Mouse (Mus musculus) neural tube, embryonic 15.5 days (tissue): ENCODE results near the gene Kxd1. TPM values are rescaled to one million over a fixed set of nuclear protein-coding genes. Genes with fewer than 3 reads are reported as not detected.

Experiments used
- ATAC-seq: fragments of 200-750 bp; cut with Nextera tagmentation; 2 replicates; pipeline ENCODE4 v1.8.0; 2017; ENCODE audit warnings: mild to moderate bottlenecking, moderate TSS enrichment, moderate library complexity; ENCODE audit not compliant: low FRiP score
- H3K27ac ChIP-seq: fragments of 300-500 bp; sonication (generic); replicated peaks from 2 replicates; pipeline ENCODE4 v1.5.1; 2015; ENCODE audit warnings: mild to moderate bottlenecking, inconsistent platforms
- H3K27me3 ChIP-seq: fragments of 300-500 bp; sonication (generic); replicated peaks from 2 replicates; pipeline ENCODE4 v1.6.1; 2015; ENCODE audit warnings: inconsistent platforms
- H3K36me3 ChIP-seq: fragments of 300-500 bp; sonication (generic); 2 replicates; pipeline ENCODE4 v1.6.1; 2015; ENCODE audit warnings: inconsistent platforms
- H3K4me1 ChIP-seq: fragments of 300-500 bp; sonication (generic); 2 replicates; pipeline ENCODE4 v1.6.1; 2015; ENCODE audit warnings: inconsistent platforms
- H3K4me2 ChIP-seq: fragments of 300-500 bp; sonication (generic); 2 replicates; pipeline ENCODE4 v1.6.1; 2015; ENCODE audit warnings: inconsistent platforms, mild to moderate bottlenecking, moderate library complexity
- H3K4me3 ChIP-seq: fragments of 300-500 bp; sonication (generic); replicated peaks from 2 replicates; pipeline ENCODE4 v1.5.1; 2015; ENCODE audit warnings: mild to moderate bottlenecking, inconsistent platforms
- H3K9ac ChIP-seq: fragments of 300-500 bp; sonication (generic); replicated peaks from 2 replicates; pipeline ENCODE4 v1.6.1; 2015; ENCODE audit warnings: mild to moderate bottlenecking, inconsistent platforms
- H3K9me3 ChIP-seq: fragments of 300-500 bp; sonication (generic); replicated peaks from 2 replicates; pipeline ENCODE4 v1.6.1; 2016; ENCODE audit warnings: inconsistent platforms
- WGBS: fragments of 180-500 bp; shearing (Covaris S2); methylation state at CpG from one replicate; pipeline ENCODE4 v1.1.7; 2015; ENCODE audit warnings: mixed read lengths; 5-methylcytosine and 5-hydroxymethylcytosine counted together
- polyA plus RNA-seq: library from polyadenylated mRNA; unstranded; fragments of >200 nt; fragmentation: Nextera tagmentation; extraction: Ambion mirVana; gene quantifications from 2 replicates; pipeline ENCODE4 v1.2.1, GENCODE M21; 2015

The Kxd1 gene
- 44.4 and 51.1 TPM in 2 replicates for polyA plus RNA-seq

DNA sequence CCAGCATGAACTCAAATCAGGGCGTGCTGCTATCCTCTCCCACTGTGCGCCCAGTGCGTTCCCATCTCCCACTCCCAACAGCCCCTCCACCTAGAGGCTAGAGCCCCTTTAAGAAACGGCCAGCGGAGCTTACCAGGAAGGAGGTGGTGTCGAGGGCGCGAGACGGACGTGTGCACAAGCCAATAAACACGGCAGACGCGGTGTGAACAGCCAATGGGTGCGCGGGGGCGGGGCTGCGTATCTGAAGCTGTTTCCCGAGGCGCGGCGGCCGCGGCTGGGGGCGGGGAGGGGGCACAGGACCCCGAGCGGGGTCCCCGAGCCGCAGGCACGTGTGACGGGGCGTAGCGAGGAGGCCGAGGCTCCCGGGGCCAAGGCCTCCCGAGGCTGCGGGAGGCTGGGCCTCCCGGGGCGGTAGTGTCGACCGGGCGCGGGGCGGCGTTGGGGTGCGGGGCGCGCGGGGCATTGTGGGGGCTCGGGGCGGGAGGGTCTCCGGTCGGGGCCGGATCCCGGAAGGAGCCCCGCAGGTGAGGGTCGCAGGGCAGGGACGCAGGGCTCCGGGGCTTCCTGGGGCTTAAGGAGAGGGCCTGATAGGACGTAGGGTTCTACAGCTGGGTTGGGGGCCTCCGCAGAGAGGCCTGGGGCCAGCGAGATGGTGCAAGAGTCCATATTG is at the start of gene Kxd1, which contains the start of gene Fkbp8:
Gene Kxd1 (minus strand): TSS at position 445 of the 670 bp plus-strand sequence.
Gene Fkbp8 (plus strand): TSS at position 213 of the 670 bp plus-strand sequence.
- Histone ChIP-seq H3K4me3 (peak within 1 kb of the TSS; percentile 80), H3K9ac (peak within 1 kb of the TSS; percentile 93), H3K4me1 (peaks cover 41% of the 10 kb centered on the region), H3K36me3 (peaks cover 27% of the 10 kb centered on the region), H3K27me3 (no peaks in the 10 kb centered on the region), H3K9me3 (no peaks in the 10 kb centered on the region), H3K27ac (peak within 1 kb of the TSS; percentile 92), H3K4me2 (peak within 1 kb of the TSS; percentile 80)
- peak; percentile 94 for ATAC-seq
- WGBS = 1% methylated on average over 61 of the region's 61 CpGs

DNA sequence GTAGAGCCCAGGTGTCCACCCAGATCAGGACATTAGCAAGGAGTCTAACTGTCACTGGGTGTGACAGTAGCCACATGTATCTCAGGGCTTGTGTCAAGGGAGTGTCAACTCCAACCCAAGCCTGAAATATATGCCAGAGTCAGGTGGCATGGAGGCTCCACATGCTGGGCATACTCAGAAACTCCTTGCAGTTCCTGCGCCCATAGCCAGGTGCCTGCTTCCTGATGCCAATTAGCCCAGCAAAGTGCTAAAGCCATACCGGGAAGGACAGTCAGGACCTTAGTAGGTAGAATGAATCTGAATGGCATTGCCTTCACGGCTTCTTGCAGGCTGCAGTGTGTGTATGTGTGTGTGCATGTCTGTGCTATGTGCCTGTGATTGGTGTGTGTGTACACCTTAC is 49.5 kb upstream of the Kxd1 start:
- Histone ChIP-seq H3K4me1 (no peaks in the 10 kb centered on the region), H3K4me3 (no peak overlapping the region), H3K9ac (no peak overlapping the region), H3K27ac (no peak overlapping the region), H3K9me3 (no peaks in the 10 kb centered on the region), H3K36me3 (peaks cover 47% of the 10 kb centered on the region), H3K4me2 (no peak overlapping the region), H3K27me3 (no peaks in the 10 kb centered on the region)
- WGBS = 97% methylated on average over 3 of the region's 3 CpGs
- no peak for ATAC-seq

DNA sequence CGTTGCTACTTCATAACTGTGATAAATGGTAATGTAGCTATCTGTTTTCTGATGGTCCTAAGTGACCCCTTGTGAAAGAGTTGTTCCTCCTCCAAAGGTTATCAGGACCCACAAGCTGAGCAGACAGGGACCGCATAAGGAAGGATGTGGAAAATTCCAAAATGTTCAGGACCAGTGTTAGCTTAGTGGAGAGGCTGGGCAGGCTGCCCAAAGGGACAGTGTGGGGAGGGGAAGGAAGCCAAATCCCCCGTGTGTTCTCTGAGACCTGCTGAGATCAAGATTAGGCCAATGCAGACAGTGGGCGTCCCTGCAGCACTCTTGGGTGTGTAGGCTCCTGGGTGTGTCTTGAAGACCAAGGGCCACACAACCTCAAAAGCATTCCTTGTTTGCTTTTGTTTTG is 47.2 kb upstream of the Kxd1 start:
- no peak for ATAC-seq
- no peaks in the 10 kb centered on the region for H3K27me3 ChIP-seq
- H3K27ac ChIP-seq = 0 out of 2 replicates have a peak overlapping the region, but pooled peaks have one; percentile 9
- WGBS = 81% methylated on average over 4 of the region's 4 CpGs
- no peak overlapping the region for H3K4me3 ChIP-seq
- H3K4me1 ChIP-seq = peaks cover 11% of the 10 kb centered on the region
- no peak overlapping the region for H3K9ac ChIP-seq
- H3K4me2 ChIP-seq = no peak overlapping the region
- peaks cover 24% of the 10 kb centered on the region for H3K36me3 ChIP-seq
- no peaks in the 10 kb centered on the region for H3K9me3 ChIP-seq

DNA sequence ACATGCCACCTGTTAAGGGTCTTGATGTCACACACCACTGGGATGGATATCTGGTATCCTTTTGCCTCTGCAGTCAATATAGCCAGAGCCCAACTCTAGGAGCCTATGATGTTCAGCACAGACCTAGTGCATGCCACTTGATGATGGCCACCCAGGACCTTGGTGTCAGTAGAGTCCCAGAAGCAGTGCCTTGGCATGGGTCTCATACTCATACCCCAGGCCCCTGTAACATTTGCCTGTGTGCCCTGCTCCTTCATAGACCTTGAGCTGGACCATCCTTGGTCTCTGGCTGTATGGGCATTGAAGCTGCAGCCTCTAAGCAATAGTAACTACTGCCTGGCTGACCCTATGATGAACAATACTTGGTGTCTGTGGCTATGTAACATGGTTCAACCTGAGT is 46.5 kb upstream of the Kxd1 start:
- peaks cover 11% of the 10 kb centered on the region for H3K4me1 ChIP-seq
- peaks cover 21% of the 10 kb centered on the region for H3K36me3 ChIP-seq
- no peak for ATAC-seq
- no peak overlapping the region for H3K4me3 ChIP-seq
- H3K27me3 ChIP-seq = no peaks in the 10 kb centered on the region
- no peak overlapping the region for H3K27ac ChIP-seq
- H3K9ac ChIP-seq = no peak overlapping the region
- H3K4me2 ChIP-seq = no peak overlapping the region
- no peaks in the 10 kb centered on the region for H3K9me3 ChIP-seq

DNA sequence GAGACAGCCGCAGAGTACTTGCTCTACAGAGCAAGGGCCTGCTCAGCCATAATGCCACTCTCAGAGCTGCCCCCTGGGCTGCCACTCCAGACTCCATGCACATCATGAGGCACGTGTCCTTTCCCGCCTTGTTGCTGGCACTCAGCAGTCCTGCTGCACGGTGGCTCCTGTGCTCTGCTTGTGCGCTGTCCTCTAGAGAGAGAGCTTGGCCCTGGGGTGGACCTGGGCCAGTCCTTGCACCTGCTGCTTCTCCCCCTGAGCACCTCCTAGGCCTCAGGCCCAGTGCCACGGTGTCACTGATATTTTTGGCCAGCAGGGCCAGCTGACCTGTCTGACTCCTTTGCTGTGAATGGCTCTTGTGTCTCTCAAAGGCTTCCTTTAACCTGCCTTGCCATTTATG is 43.2 kb upstream of the Kxd1 start:
- no peak overlapping the region for H3K4me3 ChIP-seq
- H3K4me2 ChIP-seq = no peak overlapping the region
- H3K4me1 ChIP-seq = peaks cover 11% of the 10 kb centered on the region
- H3K9ac ChIP-seq = no peak overlapping the region
- H3K27me3 ChIP-seq = no peaks in the 10 kb centered on the region
- WGBS = 73% methylated on average over 6 of the region's 6 CpGs
- no peaks in the 10 kb centered on the region for H3K9me3 ChIP-seq
- peaks cover 9% of the 10 kb centered on the region; the same call in 1 of the 2 replicates for H3K36me3 ChIP-seq
- ATAC-seq = no peak
- H3K27ac ChIP-seq = no peak overlapping the region

DNA sequence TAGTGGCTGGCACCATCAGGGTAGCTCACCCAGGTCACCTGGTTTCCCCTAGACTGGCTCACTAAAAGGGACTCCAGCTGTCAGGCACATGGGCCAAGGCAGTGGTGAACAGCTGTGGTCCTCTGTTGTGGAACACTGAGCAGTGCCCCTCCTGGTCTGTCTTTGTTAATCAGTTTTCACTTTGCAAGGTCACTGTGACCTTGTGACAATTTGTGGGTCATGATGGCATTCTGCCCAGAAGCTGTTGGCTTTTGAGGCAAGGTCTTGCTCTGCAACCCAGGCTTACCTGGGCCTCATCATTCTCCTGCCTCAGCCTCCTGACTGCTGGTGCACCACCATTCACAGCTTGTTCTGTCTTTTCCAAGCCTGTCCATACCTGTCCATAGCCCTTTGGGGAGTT is 42.6 kb upstream of the Kxd1 start:
- Histone ChIP-seq H3K27me3 (no peaks in the 10 kb centered on the region), H3K9me3 (no peaks in the 10 kb centered on the region), H3K27ac (no peak overlapping the region), H3K4me2 (no peak overlapping the region), H3K9ac (no peak overlapping the region), H3K4me1 (peaks cover 15% of the 10 kb centered on the region), H3K4me3 (no peak overlapping the region), H3K36me3 (peaks cover 9% of the 10 kb centered on the region; the same call in 1 of the 2 replicates)
- no peak for ATAC-seq

DNA sequence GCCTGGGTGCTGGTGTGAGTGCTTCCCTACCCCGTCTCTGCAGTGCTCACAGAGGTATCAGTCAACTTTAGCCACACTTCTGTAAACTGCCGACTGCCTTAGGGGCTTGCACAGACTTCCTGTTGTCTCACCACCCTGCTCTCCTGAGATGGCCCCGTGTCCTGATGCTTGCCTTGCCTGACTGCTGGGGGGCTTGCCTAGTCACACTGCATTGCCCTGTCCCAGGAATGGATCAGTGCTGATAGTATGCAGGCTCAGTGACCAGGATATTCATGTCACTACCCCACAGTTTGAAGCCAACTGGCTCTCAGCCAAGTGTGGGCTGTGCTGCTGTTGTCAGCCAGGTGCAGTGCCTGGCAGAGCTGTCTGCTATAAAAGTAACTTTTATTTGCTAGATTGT is 37.8 kb upstream of the Kxd1 start:
- no peak for ATAC-seq
- Histone ChIP-seq H3K4me1 (peaks cover 22% of the 10 kb centered on the region), H3K9me3 (no peaks in the 10 kb centered on the region), H3K4me3 (no peak overlapping the region), H3K36me3 (no peaks in the 10 kb centered on the region), H3K4me2 (no peak overlapping the region), H3K27me3 (no peaks in the 10 kb centered on the region), H3K27ac (no peak overlapping the region), H3K9ac (no peak overlapping the region)
- 68% methylated on average over 3 of the region's 3 CpGs for WGBS

DNA sequence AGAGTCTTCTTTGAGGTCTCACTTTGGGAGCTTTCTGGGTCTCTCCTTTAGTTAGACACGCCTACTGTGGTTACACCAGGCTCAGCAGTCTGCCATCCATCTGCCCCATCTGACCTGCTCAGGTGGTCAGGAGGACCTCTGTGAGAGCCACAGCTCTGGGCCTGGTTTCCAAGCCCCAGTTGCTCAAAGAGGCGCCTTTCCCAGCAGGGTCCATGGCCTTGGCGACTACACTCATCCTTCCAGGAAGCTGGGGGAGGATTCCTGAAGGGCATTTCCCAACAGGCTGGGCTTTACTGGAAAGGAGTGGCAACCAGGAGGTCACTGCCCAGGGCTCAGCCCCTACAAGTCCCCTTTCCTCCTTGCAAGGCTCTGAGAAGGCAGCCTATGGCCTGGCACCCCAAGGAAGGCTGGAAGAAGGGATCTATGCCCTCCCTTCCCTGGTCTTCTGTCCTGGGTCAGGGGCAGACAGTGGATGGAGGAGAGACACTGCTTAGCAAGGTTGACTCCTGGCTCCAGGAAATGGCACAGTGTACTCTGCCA is 37.0 kb upstream of the Kxd1 start:
- Histone ChIP-seq H3K36me3 (no peaks in the 10 kb centered on the region), H3K27me3 (no peaks in the 10 kb centered on the region), H3K4me3 (no peak overlapping the region), H3K27ac (no peak overlapping the region), H3K9ac (no peak overlapping the region), H3K4me1 (peaks cover 26% of the 10 kb centered on the region), H3K9me3 (no peaks in the 10 kb centered on the region), H3K4me2 (no peak overlapping the region)
- ATAC-seq = no peak
- WGBS = 81% methylated on average over 3 of the region's 3 CpGs

DNA sequence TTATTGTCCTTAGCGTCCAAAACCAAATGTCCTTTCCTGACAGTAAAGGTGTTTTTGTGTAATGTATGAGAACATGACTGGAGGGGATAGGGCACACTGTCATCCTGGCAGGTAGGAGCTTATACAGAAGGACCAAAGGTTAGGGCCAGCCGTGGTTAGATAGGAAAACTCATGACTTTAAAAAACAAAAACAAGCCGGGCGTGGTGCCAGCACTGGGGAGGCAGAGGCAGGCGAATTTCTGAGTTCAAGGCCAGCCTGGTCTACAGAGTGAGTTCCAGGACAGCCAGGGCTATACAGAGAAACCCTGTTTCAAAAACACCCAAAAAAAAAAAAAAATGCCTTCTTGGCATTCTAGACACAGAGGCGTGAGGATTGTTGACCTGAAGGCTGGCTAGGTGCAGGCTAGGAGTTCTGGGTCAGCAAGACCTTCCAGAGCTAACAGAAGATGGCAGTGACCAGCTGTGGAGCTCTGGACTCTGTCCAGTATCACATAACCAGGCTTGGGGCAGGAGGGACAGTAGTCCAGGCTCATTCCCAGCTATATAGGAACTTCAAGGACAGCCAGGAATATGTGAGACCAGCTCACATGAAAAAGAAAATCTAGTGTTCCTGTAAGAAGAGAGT is 36.1 kb upstream of the Kxd1 start:
- Histone ChIP-seq H3K9ac (no peak overlapping the region), H3K4me3 (no peak overlapping the region), H3K27me3 (no peaks in the 10 kb centered on the region), H3K36me3 (no peaks in the 10 kb centered on the region), H3K9me3 (no peaks in the 10 kb centered on the region), H3K4me2 (no peak overlapping the region), H3K4me1 (peaks cover 27% of the 10 kb centered on the region), H3K27ac (no peak overlapping the region)
- WGBS = 93% methylated on average over 6 of the region's 6 CpGs
- no peak for ATAC-seq

DNA sequence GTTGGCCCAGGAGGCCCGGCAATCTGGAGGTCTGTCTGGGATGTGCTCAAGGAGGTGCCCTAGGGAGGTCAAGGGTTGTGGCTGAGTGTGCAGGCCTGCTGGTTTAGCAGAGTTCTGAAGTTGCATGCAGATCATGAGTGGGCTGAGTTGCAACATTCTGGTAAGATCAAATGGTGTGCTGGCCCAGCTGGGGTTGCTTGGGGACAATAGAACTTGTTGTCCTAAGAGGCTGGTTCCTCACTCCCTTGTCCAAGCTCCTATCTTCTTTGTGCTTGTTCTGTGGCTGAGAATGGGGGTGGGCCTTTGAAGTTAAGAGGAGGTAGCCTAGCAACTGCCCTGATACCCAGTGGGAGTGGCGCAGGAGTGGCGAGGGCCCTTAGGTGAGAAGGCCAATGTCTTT is 35.0 kb upstream of the Kxd1 start:
- Histone ChIP-seq H3K4me3 (no peak overlapping the region), H3K9me3 (no peaks in the 10 kb centered on the region), H3K4me2 (no peak overlapping the region), H3K36me3 (no peaks in the 10 kb centered on the region), H3K27ac (no peak overlapping the region), H3K4me1 (peaks cover 27% of the 10 kb centered on the region), H3K27me3 (no peaks in the 10 kb centered on the region), H3K9ac (no peak overlapping the region)
- WGBS = 82% methylated on average over 3 of the region's 3 CpGs
- ATAC-seq = no peak

DNA sequence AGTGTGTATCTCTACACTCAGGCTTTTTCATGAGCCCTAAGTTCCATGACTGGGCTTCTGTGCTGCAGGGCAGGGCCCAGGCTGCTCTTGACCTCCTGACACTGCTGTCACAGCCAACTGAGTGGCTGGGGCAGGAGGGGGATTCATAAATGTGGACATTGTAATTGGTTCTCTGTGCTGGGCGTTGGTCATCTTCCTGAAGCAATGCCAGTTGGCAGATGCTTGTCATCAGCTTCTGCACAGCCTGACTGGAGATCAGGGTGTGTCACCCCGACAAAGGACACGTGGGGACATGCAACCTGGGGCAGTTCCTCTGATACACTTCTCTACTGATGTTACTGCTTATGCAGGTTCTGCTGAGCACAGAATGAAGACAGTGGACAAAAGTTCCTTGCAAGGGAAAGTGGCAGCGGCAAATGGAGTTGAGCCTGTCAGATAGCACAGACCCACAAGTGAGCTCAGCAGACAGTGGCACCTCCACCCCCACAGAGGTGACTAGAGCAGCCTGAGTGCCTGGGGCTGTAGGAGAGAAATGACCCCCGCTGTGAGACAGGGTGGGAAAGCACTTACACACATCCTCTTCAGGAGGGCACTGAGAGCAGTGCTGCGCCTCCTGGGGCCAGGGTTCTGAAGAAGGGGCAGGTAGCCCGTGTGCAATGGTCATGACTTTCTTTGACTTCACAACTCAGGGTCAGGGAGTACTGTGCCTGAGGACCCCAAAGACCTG is 34.2 kb upstream of the Kxd1 start:
- Histone ChIP-seq H3K9ac (no peak overlapping the region), H3K27me3 (no peaks in the 10 kb centered on the region), H3K4me1 (peaks cover 28% of the 10 kb centered on the region), H3K36me3 (0 out of 2 replicates have a peak, but pooled peaks cover 4% of the 10 kb centered on the region), H3K4me3 (no peak overlapping the region), H3K9me3 (no peaks in the 10 kb centered on the region), H3K27ac (no peak overlapping the region), H3K4me2 (no peak overlapping the region)
- WGBS = 85% methylated on average over 7 of the region's 7 CpGs
- no peak for ATAC-seq
